Mouse (Mus musculus): ENCODE data around the gene Nedd9.

DNA sequence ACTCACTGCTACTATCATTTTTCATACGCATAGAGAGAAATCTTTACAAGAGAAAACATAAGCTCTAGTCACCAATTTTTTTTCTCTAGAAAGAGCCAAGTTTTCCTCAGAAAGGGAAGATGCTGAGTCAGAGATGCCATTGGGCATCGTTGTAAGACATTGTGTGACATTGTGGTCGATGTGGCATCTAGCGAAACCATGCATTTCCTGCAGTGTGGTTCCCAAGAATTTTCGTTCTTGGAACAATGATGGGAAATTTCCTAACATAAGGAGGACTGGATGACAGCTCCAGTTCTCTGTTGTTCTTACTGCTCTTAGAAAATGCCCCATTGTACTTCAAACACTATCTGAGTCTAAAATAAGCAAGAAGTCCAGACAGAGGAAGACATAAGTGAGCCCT lies 45.5 kb upstream of the Nedd9 start:
- TF ChIP-seq CTCF (IDR thresholded peaks at IDR 0.05; ENCODE audit: low read depth, low read length) (no peak), POLR2A (IDR thresholded peaks at IDR 0.05; ENCODE audit: extremely low read depth, insufficient read depth, low read length) (no peak)
